Mouse (Mus musculus): Measurements from ENCODE around the gene Otop2. TPM values are rescaled to one million over a fixed set of nuclear protein-coding genes. Genes with fewer than 3 reads are reported as not detected.

Gene Otop2
- polyA plus RNA-seq, 1 experiment from 2014 or later, result 0.90 TPM

DNA sequence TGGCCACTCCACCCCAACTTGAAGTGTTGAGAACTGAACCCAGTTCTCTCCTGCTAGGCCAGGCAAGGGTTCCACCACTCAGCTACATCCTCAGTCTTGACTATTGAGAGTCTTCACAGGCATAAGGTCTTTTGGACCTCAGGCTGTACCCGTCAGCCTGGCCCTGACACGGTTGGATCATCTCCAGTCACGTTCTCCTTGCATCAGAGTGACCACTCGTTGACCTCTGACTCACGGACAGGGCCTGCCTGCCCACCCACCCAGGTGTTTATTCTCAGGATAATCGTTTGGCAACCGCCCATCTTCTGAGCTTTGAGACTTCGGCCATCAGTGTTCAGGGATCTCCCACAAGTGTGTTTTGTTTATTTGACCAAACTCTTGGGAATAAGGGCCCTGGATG lies 3.8 kb upstream of the Otop2 start:
- no peak for ATAC-seq (ENCODE audit: insufficient read depth, low FRiP score, low read depth)
- 24% methylated on average over 8 of the region's 8 CpGs for WGBS
- H3K27me3 ChIP-seq (replicated peaks), result peaks cover 10% of the 10 kb centered on the region; the same call in 1 of the 2 replicates

DNA sequence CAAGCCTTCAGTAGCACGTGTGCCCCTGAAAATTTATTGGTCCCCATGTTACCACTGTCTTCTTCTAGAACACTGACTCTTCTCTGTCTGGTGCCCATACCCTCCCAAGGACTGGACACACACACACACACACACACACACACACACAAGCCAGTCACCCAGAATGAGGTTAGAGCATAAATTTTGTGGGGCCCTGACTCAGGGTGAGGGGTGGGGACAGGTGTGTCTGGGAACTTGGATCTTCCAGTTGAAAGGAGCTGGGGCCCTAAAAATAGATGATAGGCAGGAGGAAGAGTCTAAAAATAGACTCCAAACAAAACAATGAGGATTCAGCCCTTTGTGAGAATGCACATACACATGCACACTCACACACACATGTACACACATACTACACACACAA lies 1.8 kb downstream of the Otop2 start:
- ATAC-seq (ENCODE audit: insufficient read depth, low FRiP score, low read depth), result no peak
- Histone ChIP-seq H3K4me1 (0 out of 2 replicates have a peak, but pooled peaks cover 5% of the 10 kb centered on the region), H3K36me3 (no peaks in the 10 kb centered on the region), H3K9ac (no peak overlapping the region), H3K27ac (no peak overlapping the region), H3K27me3 (replicated peaks) (peaks cover 5% of the 10 kb centered on the region; the same call in 1 of the 2 replicates), H3K4me2 (no peak overlapping the region), H3K4me3 (replicated peaks) (no peak overlapping the region), H3K9me3 (no peaks in the 10 kb centered on the region)
- 68% methylated on average over 1 of the region's 1 CpGs for WGBS

More for the DNA sequence above, 3.8 kb upstream of the Otop2 start:
- Histone ChIP-seq H3K4me3 (replicated peaks) (no peak overlapping the region), H3K36me3 (no peaks in the 10 kb centered on the region), H3K4me1 (0 out of 2 replicates have a peak, but pooled peaks cover 5% of the 10 kb centered on the region), H3K4me2 (no peak overlapping the region), H3K9me3 (no peaks in the 10 kb centered on the region), H3K27ac (no peak overlapping the region), H3K9ac (no peak overlapping the region)

- Histone ChIP-seq H3K4me3 (replicated peaks) (no peak overlapping the region), H3K4me1 (0 out of 2 replicates have a peak, but pooled peaks cover 4% of the 10 kb centered on the region), H3K9ac (no peak overlapping the region), H3K4me2 (no peak overlapping the region), H3K27ac (no peak overlapping the region), H3K27me3 (replicated peaks) (peaks cover 50% of the 10 kb centered on the region), H3K36me3 (no peaks in the 10 kb centered on the region), H3K9me3 (no peaks in the 10 kb centered on the region)
- no peak for ATAC-seq (ENCODE audit: insufficient read depth, low FRiP score, low read depth)
- 35% methylated on average over 2 of the region's 2 CpGs for WGBS
Observed at GRCm38 (mm10) chr11:115314249-115314648, 7.3 kb downstream of the Otop2 start.

GRCm38 (mm10) chr11:115317204-115317603 lies 10.2 kb downstream of the Otop2 start:
- 60% methylated on average over 7 of the region's 7 CpGs for WGBS
- no peaks in the 10 kb centered on the region for H3K9me3 ChIP-seq
- no peak overlapping the region for H3K4me3 ChIP-seq (replicated peaks)
- H3K4me2 ChIP-seq, result no peak overlapping the region
- no peak for ATAC-seq (ENCODE audit: insufficient read depth, low FRiP score, low read depth)
- peaks cover 78% of the 10 kb centered on the region for H3K27me3 ChIP-seq (replicated peaks)
- no peak overlapping the region for H3K27ac ChIP-seq
- peaks cover 10% of the 10 kb centered on the region; the same call in 1 of the 2 replicates for H3K4me1 ChIP-seq
- no peaks in the 10 kb centered on the region for H3K36me3 ChIP-seq
- H3K9ac ChIP-seq, result no peak overlapping the region

- peaks cover 89% of the 10 kb centered on the region for H3K27me3 ChIP-seq (replicated peaks)
- ATAC-seq (ENCODE audit: insufficient read depth, low FRiP score, low read depth), result no peak
- H3K36me3 ChIP-seq, result no peaks in the 10 kb centered on the region
- no peak overlapping the region for H3K4me3 ChIP-seq (replicated peaks)
- WGBS, result 5% methylated on average over 63 of the region's 63 CpGs
- H3K4me1 ChIP-seq, result peaks cover 11% of the 10 kb centered on the region; the same call in 1 of the 2 replicates
- no peak overlapping the region for H3K9ac ChIP-seq
- no peak overlapping the region for H3K4me2 ChIP-seq
- H3K9me3 ChIP-seq, result no peaks in the 10 kb centered on the region
- no peak overlapping the region for H3K27ac ChIP-seq
Observed at GRCm38 (mm10) chr11:115318245-115319027, 11.5 kb downstream of the Otop2 start.

GRCm38 (mm10) chr11:115319704-115320383 lies 12.9 kb downstream of the Otop2 start:
- no peaks in the 10 kb centered on the region for H3K9me3 ChIP-seq
- no peak overlapping the region for H3K9ac ChIP-seq
- WGBS, result 10% methylated on average over 18 of the region's 18 CpGs
- no peak overlapping the region for H3K4me2 ChIP-seq
- ATAC-seq (ENCODE audit: insufficient read depth, low FRiP score, low read depth), result peak; percentile 23; the same call in 1 of the 2 replicates
- H3K27me3 ChIP-seq (replicated peaks), result peaks cover 92% of the 10 kb centered on the region
- peaks cover 11% of the 10 kb centered on the region; the same call in 1 of the 2 replicates for H3K4me1 ChIP-seq
- H3K4me3 ChIP-seq (replicated peaks), result no peak overlapping the region
- H3K36me3 ChIP-seq, result no peaks in the 10 kb centered on the region
- H3K27ac ChIP-seq, result no peak overlapping the region

DNA sequence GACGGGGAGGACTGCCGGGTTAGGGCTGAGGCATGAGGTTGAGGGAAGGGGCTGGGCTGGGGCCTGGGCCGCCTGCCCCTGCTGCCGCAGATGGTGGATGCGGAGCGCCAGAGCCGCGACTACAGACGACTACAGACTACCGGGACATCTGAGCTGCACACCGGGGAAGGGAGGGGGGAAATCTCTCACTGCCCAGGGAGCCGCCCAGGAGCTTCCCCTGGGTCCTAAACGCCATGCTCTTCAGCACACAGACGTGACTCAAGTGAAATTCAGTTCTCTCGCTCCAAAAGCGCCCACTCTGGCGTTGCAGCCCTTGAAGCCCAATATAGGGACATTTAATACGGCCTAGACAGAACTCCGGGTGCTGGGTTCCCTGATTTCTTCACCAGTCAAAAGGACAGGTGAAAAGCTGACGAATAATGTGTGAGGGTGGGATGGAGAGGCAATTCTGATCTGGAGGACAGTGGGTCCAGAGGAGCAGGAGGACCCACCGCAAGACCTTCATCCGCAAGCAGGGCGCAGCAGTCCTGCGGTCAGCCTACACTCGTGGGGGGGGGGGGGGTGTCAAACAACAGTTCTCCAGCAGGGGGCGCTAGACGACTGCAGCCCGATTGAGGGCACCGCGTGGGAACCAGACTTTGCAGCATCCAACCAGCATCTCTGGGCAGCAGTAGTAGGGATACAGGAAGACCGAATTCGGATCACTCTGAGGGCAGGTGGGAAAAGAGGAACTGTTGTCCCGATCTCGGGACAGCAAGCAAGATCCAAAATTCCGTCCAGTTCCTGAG lies 15.1 kb downstream of the Otop2 start, which contains the start of gene Ush1g:
TSS of gene Ush1g (minus strand) at position 136 of the 788 bp plus-strand sequence.
- H3K4me3 ChIP-seq (replicated peaks), result peak within 1 kb of the TSS; percentile 17
- peak within 1 kb of the TSS; percentile 24 for H3K4me2 ChIP-seq

GRCm38 (mm10) chr11:115323354-115323753 lies 16.4 kb downstream of the Otop2 start:
- Histone ChIP-seq H3K4me1 (peaks cover 11% of the 10 kb centered on the region; the same call in 1 of the 2 replicates), H3K36me3 (no peaks in the 10 kb centered on the region), H3K9me3 (no peaks in the 10 kb centered on the region), H3K27ac (no peak overlapping the region), H3K9ac (no peak overlapping the region), H3K4me3 (replicated peaks) (no peak overlapping the region), H3K4me2 (no peak overlapping the region), H3K27me3 (replicated peaks) (peaks cover 67% of the 10 kb centered on the region)
- ATAC-seq (ENCODE audit: insufficient read depth, low FRiP score, low read depth), result no peak
- 17% methylated on average over 32 of the region's 32 CpGs for WGBS

More for the DNA sequence above, 15.1 kb downstream of the Otop2 start, which contains the start of gene Ush1g:
- Histone ChIP-seq H3K27ac (no peak within 1 kb of the TSS), H3K36me3 (no peaks in the 10 kb centered on the region), H3K27me3 (replicated peaks) (peaks cover 79% of the 10 kb centered on the region), H3K9ac (no peak within 1 kb of the TSS), H3K4me1 (peaks cover 11% of the 10 kb centered on the region; the same call in 1 of the 2 replicates), H3K9me3 (no peaks in the 10 kb centered on the region)
- ATAC-seq (ENCODE audit: insufficient read depth, low FRiP score, low read depth), result no peak
- WGBS, result 4% methylated on average over 35 of the region's 35 CpGs

GRCm38 (mm10) chr11:115326730-115327129 lies 19.8 kb downstream of the Otop2 start:
- no peaks in the 10 kb centered on the region for H3K9me3 ChIP-seq
- no peak overlapping the region for H3K27ac ChIP-seq
- ATAC-seq (ENCODE audit: insufficient read depth, low FRiP score, low read depth), result 0 out of 2 replicates have a peak, but pooled peaks have one; percentile 18
- H3K36me3 ChIP-seq, result no peaks in the 10 kb centered on the region
- H3K4me1 ChIP-seq, result peaks cover 5% of the 10 kb centered on the region; the same call in 1 of the 2 replicates
- no peak overlapping the region for H3K9ac ChIP-seq
- H3K4me2 ChIP-seq, result no peak overlapping the region
- H3K27me3 ChIP-seq (replicated peaks), result peaks cover 40% of the 10 kb centered on the region
- H3K4me3 ChIP-seq (replicated peaks), result no peak overlapping the region
- 56% methylated on average over 7 of the region's 7 CpGs for WGBS

- no peak overlapping the region for H3K9ac ChIP-seq
Observed at GRCm38 (mm10) chr11:115329339-115329738, 22.4 kb downstream of the Otop2 start.

DNA sequence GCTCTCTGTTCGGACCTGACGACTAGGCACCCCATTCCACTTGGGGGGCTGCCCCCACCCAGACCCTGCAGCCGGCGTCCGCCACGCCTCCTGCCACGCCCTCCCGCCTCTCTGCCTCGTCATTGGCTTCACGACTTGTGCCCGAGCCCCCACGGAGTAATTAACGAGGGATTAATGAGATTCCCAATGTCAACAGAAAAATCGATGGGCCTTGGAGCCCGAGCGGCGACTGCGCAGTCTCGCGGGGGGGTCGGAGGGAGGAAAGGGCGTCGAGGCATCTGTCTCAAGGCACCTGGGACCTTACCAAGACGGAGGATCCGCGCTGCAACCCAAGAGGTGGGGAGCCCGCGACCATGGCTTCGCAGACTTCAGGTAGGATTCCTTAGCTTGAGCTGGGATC lies 27.6 kb downstream of the Otop2 start, which contains the start of gene Otop3:
TSS of gene Otop3 (plus strand) at position 201 of the 400 bp plus-strand sequence.
- Histone ChIP-seq H3K27me3 (replicated peaks) (peaks cover 53% of the 10 kb centered on the region), H3K4me3 (replicated peaks) (peak within 1 kb of the TSS; percentile 19; the same call in 1 of the 2 replicates), H3K36me3 (no peaks in the 10 kb centered on the region), H3K4me2 (peak within 1 kb of the TSS; percentile 49), H3K4me1 (peaks cover 12% of the 10 kb centered on the region), H3K27ac (no peak within 1 kb of the TSS), H3K9me3 (no peaks in the 10 kb centered on the region), H3K9ac (no peak within 1 kb of the TSS)
- ATAC-seq (ENCODE audit: insufficient read depth, low FRiP score, low read depth), result no peak
- WGBS, result 4% methylated on average over 29 of the region's 29 CpGs

More at GRCm38 (mm10) chr11:115329339-115329738, 22.4 kb downstream of the Otop2 start:
- no peaks in the 10 kb centered on the region for H3K9me3 ChIP-seq
- H3K4me2 ChIP-seq, result no peak overlapping the region
- peaks cover 3% of the 10 kb centered on the region; the same call in 1 of the 2 replicates for H3K4me1 ChIP-seq
- no peak overlapping the region for H3K27ac ChIP-seq
- peaks cover 34% of the 10 kb centered on the region for H3K27me3 ChIP-seq (replicated peaks)
- H3K36me3 ChIP-seq, result no peaks in the 10 kb centered on the region
- ATAC-seq (ENCODE audit: insufficient read depth, low FRiP score, low read depth), result no peak
- no peak overlapping the region for H3K4me3 ChIP-seq (replicated peaks)
- WGBS, result 73% methylated on average over 15 of the region's 15 CpGs
